Mouse (Mus musculus): ENCODE results near the gene Slco3a1. TPM values are rescaled to one million over a fixed set of nuclear protein-coding genes. Genes with fewer than 3 reads are reported as not detected.
A peak's percentile ranks its signal among the peaks of the same experiment; 100 is the strongest.

Slco3a1 gene
- polyA plus RNA-seq, 1 experiment from 2014 or later: 12.4 TPM

GRCm38 (mm10) chr7:74286531-74286930, 268.0 kb downstream of the Slco3a1 start:
- DNase-seq (ENCODE audit: low spot score): peak; percentile 31
- Histone ChIP-seq H3K9me3 (replicated peaks; ENCODE audit: control insufficient read depth, low read length) (no peaks in the 10 kb centered on the region), H3K27me3 (replicated peaks; ENCODE audit: control insufficient read depth, insufficient read depth, low read length) (no peaks in the 10 kb centered on the region), H3K9ac (ENCODE audit: low read length) (no peak overlapping the region), H3K4me2 (ENCODE audit: low read length) (no peak overlapping the region), H3K27ac (ENCODE audit: low read depth, low read length) (no peak overlapping the region), H3K36me3 (ENCODE audit: control insufficient read depth, insufficient read depth, low read length) (no peaks in the 10 kb centered on the region), H3K4me3 (ENCODE audit: low read depth, low read length) (no peak overlapping the region), H3K4me1 (ENCODE audit: control insufficient read depth, insufficient read depth, low read length) (no peaks in the 10 kb centered on the region; the same call in 1 of the 2 replicates)
- 83% methylated on average over 4 of the region's 4 CpGs for WGBS
- no peak for ATAC-seq

GRCm38 (mm10) chr7:74280371-74280770, 274.2 kb downstream of the Slco3a1 start:
- ATAC-seq (no peak), DNase-seq (ENCODE audit: low spot score) (no peak)
- H3K4me3 ChIP-seq (ENCODE audit: low read depth, low read length): no peak overlapping the region
- H3K4me1 ChIP-seq (ENCODE audit: control insufficient read depth, insufficient read depth, low read length): no peaks in the 10 kb centered on the region
- H3K36me3 ChIP-seq (ENCODE audit: control insufficient read depth, insufficient read depth, low read length): no peaks in the 10 kb centered on the region
- no peak overlapping the region for H3K9ac ChIP-seq (ENCODE audit: low read length)
- WGBS: 97% methylated on average over 2 of the region's 2 CpGs
- H3K4me2 ChIP-seq (ENCODE audit: low read length): no peak overlapping the region
- no peaks in the 10 kb centered on the region for H3K9me3 ChIP-seq (replicated peaks; ENCODE audit: control insufficient read depth, low read length)
- H3K27ac ChIP-seq (ENCODE audit: low read depth, low read length): no peak overlapping the region
- no peaks in the 10 kb centered on the region for H3K27me3 ChIP-seq (replicated peaks; ENCODE audit: control insufficient read depth, insufficient read depth, low read length)

- 89% methylated on average over 3 of the region's 3 CpGs for WGBS
- no peak overlapping the region for H3K27ac ChIP-seq (ENCODE audit: low read depth, low read length)
- no peaks in the 10 kb centered on the region for H3K27me3 ChIP-seq (replicated peaks; ENCODE audit: control insufficient read depth, insufficient read depth, low read length)
- H3K4me3 ChIP-seq (ENCODE audit: low read depth, low read length): no peak overlapping the region
- no peaks in the 10 kb centered on the region for H3K4me1 ChIP-seq (ENCODE audit: control insufficient read depth, insufficient read depth, low read length)
- no peak overlapping the region for H3K9ac ChIP-seq (ENCODE audit: low read length)
- ATAC-seq: no peak
- H3K36me3 ChIP-seq (ENCODE audit: control insufficient read depth, insufficient read depth, low read length): no peaks in the 10 kb centered on the region
- no peak for DNase-seq (ENCODE audit: low spot score)
- H3K4me2 ChIP-seq (ENCODE audit: low read length): no peak overlapping the region
- no peaks in the 10 kb centered on the region for H3K9me3 ChIP-seq (replicated peaks; ENCODE audit: control insufficient read depth, low read length)
These were observed 275.2 kb downstream of the Slco3a1 start for GRCm38 (mm10) chr7:74279356-74279755.

- 88% methylated on average over 1 of the region's 1 CpGs for WGBS
These were observed 284.5 kb downstream of the Slco3a1 start for GRCm38 (mm10) chr7:74270089-74270394.

GRCm38 (mm10) chr7:74269283-74270088, 285.1 kb downstream of the Slco3a1 start:
- Histone ChIP-seq H3K27ac (ENCODE audit: low read depth, low read length) (no peak overlapping the region), H3K4me2 (ENCODE audit: low read length) (no peak overlapping the region), H3K4me1 (ENCODE audit: control insufficient read depth, insufficient read depth, low read length) (no peaks in the 10 kb centered on the region), H3K9me3 (replicated peaks; ENCODE audit: control insufficient read depth, low read length) (no peaks in the 10 kb centered on the region), H3K36me3 (ENCODE audit: control insufficient read depth, insufficient read depth, low read length) (no peaks in the 10 kb centered on the region), H3K27me3 (replicated peaks; ENCODE audit: control insufficient read depth, insufficient read depth, low read length) (no peaks in the 10 kb centered on the region), H3K9ac (ENCODE audit: low read length) (no peak overlapping the region), H3K4me3 (ENCODE audit: low read depth, low read length) (no peak overlapping the region)
- DNase-seq (ENCODE audit: low spot score): peak; percentile 35
- no peak for ATAC-seq
- WGBS: 65% methylated on average over 11 of the region's 11 CpGs

More at GRCm38 (mm10) chr7:74270089-74270394, 284.5 kb downstream of the Slco3a1 start:
- DNase-seq (ENCODE audit: low spot score) (no peak), ATAC-seq (no peak)
- H3K27ac ChIP-seq (ENCODE audit: low read depth, low read length): no peak overlapping the region
- no peak overlapping the region for H3K4me3 ChIP-seq (ENCODE audit: low read depth, low read length)
- H3K9ac ChIP-seq (ENCODE audit: low read length): no peak overlapping the region
- no peaks in the 10 kb centered on the region for H3K36me3 ChIP-seq (ENCODE audit: control insufficient read depth, insufficient read depth, low read length)
- H3K4me2 ChIP-seq (ENCODE audit: low read length): no peak overlapping the region
- no peaks in the 10 kb centered on the region for H3K4me1 ChIP-seq (ENCODE audit: control insufficient read depth, insufficient read depth, low read length)
- H3K9me3 ChIP-seq (replicated peaks; ENCODE audit: control insufficient read depth, low read length): no peaks in the 10 kb centered on the region
- H3K27me3 ChIP-seq (replicated peaks; ENCODE audit: control insufficient read depth, insufficient read depth, low read length): no peaks in the 10 kb centered on the region

GRCm38 (mm10) chr7:74266511-74267168, 287.9 kb downstream of the Slco3a1 start:
- Histone ChIP-seq H3K27me3 (replicated peaks; ENCODE audit: control insufficient read depth, insufficient read depth, low read length) (no peaks in the 10 kb centered on the region), H3K9ac (ENCODE audit: low read length) (no peak overlapping the region), H3K4me3 (ENCODE audit: low read depth, low read length) (no peak overlapping the region), H3K9me3 (replicated peaks; ENCODE audit: control insufficient read depth, low read length) (no peaks in the 10 kb centered on the region), H3K27ac (ENCODE audit: low read depth, low read length) (no peak overlapping the region), H3K36me3 (ENCODE audit: control insufficient read depth, insufficient read depth, low read length) (no peaks in the 10 kb centered on the region), H3K4me1 (ENCODE audit: control insufficient read depth, insufficient read depth, low read length) (no peaks in the 10 kb centered on the region), H3K4me2 (ENCODE audit: low read length) (no peak overlapping the region)
- DNase-seq (ENCODE audit: low spot score): peak; percentile 52
- WGBS: 75% methylated on average over 2 of the region's 2 CpGs
- ATAC-seq: no peak

GRCm38 (mm10) chr7:74256291-74256690, 298.3 kb downstream of the Slco3a1 start:
- Histone ChIP-seq H3K27me3 (replicated peaks; ENCODE audit: control insufficient read depth, insufficient read depth, low read length) (no peaks in the 10 kb centered on the region), H3K4me2 (ENCODE audit: low read length) (no peak overlapping the region), H3K9me3 (replicated peaks; ENCODE audit: control insufficient read depth, low read length) (no peaks in the 10 kb centered on the region), H3K9ac (ENCODE audit: low read length) (no peak overlapping the region), H3K4me3 (ENCODE audit: low read depth, low read length) (no peak overlapping the region), H3K27ac (ENCODE audit: low read depth, low read length) (no peak overlapping the region), H3K4me1 (ENCODE audit: control insufficient read depth, insufficient read depth, low read length) (no peaks in the 10 kb centered on the region), H3K36me3 (ENCODE audit: control insufficient read depth, insufficient read depth, low read length) (no peaks in the 10 kb centered on the region)
- no peak for ATAC-seq
- WGBS: 86% methylated on average over 3 of the region's 3 CpGs
- DNase-seq (ENCODE audit: low spot score): no peak

- H3K36me3 ChIP-seq (ENCODE audit: control insufficient read depth, insufficient read depth, low read length): no peaks in the 10 kb centered on the region
- 93% methylated on average over 2 of the region's 2 CpGs for WGBS
- H3K9me3 ChIP-seq (replicated peaks; ENCODE audit: control insufficient read depth, low read length): no peaks in the 10 kb centered on the region
- H3K27ac ChIP-seq (ENCODE audit: low read depth, low read length): no peak overlapping the region
- H3K9ac ChIP-seq (ENCODE audit: low read length): no peak overlapping the region
- H3K27me3 ChIP-seq (replicated peaks; ENCODE audit: control insufficient read depth, insufficient read depth, low read length): no peaks in the 10 kb centered on the region
- ATAC-seq (no peak), DNase-seq (ENCODE audit: low spot score) (no peak)
- H3K4me1 ChIP-seq (ENCODE audit: control insufficient read depth, insufficient read depth, low read length): no peaks in the 10 kb centered on the region
- H3K4me3 ChIP-seq (ENCODE audit: low read depth, low read length): no peak overlapping the region
- no peak overlapping the region for H3K4me2 ChIP-seq (ENCODE audit: low read length)
These were observed 302.5 kb downstream of the Slco3a1 start for GRCm38 (mm10) chr7:74252066-74252465.

- Histone ChIP-seq H3K4me2 (ENCODE audit: low read length) (no peak overlapping the region), H3K36me3 (ENCODE audit: control insufficient read depth, insufficient read depth, low read length) (no peaks in the 10 kb centered on the region), H3K9me3 (replicated peaks; ENCODE audit: control insufficient read depth, low read length) (no peaks in the 10 kb centered on the region; the same call in 1 of the 2 replicates), H3K9ac (ENCODE audit: low read length) (no peak overlapping the region), H3K27me3 (replicated peaks; ENCODE audit: control insufficient read depth, insufficient read depth, low read length) (no peaks in the 10 kb centered on the region), H3K4me3 (ENCODE audit: low read depth, low read length) (no peak overlapping the region), H3K27ac (ENCODE audit: low read depth, low read length) (peak overlapping the region; percentile 44; the same call in 1 of the 2 replicates), H3K4me1 (ENCODE audit: control insufficient read depth, insufficient read depth, low read length) (peaks cover 17% of the 10 kb centered on the region)
- DNase-seq (ENCODE audit: low spot score) (no peak), ATAC-seq (no peak)
- 76% methylated on average over 3 of the region's 3 CpGs for WGBS
These were observed 313.3 kb downstream of the Slco3a1 start for GRCm38 (mm10) chr7:74241236-74241635.
